Mouse (Mus musculus) CH12.LX (cell line): ENCODE data around the gene Mpo. TPM values are rescaled to one million over a fixed set of nuclear protein-coding genes. Genes with fewer than 3 reads are reported as not detected.
A peak's percentile ranks its signal among the peaks of the same experiment; 100 is the strongest.

ENCODE experiments used
- DNase-seq: peaks from one replicate; pipeline ENCODE4 v3.0.0-alpha.2; 2013; ENCODE audit errors: extremely low read depth
- H3K27ac ChIP-seq: 2 replicates; pipeline ENCODE4 v1.5.1; 2012; ENCODE audit warnings: low read depth, mild to moderate bottlenecking, control low read depth, moderate library complexity; ENCODE audit not compliant: insufficient read depth
- H3K27me3 ChIP-seq: replicated peaks from 2 replicates; pipeline ENCODE3; 2012; ENCODE audit warnings: inconsistent platforms
- H3K36me3 ChIP-seq, 2 experiments: replicated peaks in 1 of 2; 2 replicates each; pipeline versions ENCODE3 to v1.6.1; 2012; ENCODE audit warnings: inconsistent platforms in 1 of 2, low read length in 1 of 2, mild to moderate bottlenecking in 1 of 2, mixed read lengths in 1 of 2, moderate library complexity in 1 of 2; ENCODE audit not compliant: control insufficient read depth in 1 of 2, insufficient read depth in 1 of 2
- H3K4me1 ChIP-seq, 2 experiments: 2 replicates each; pipeline ENCODE4 v1.6.1; 2012; ENCODE audit warnings: inconsistent platforms in 1 of 2, moderate library complexity in 1 of 2; ENCODE audit not compliant: insufficient read depth in 2 of 2, control insufficient read depth in 1 of 2
- H3K4me2 ChIP-seq: 2 replicates; pipeline ENCODE4 v1.6.1; 2012; ENCODE audit warnings: low read depth, mild to moderate bottlenecking, control low read depth; ENCODE audit not compliant: poor library complexity, insufficient read depth, severe bottlenecking
- H3K4me3 ChIP-seq, 3 experiments: fragments of 150-350 bp in 1 of 3; sonication (generic) in 1 of 3; replicated peaks in 1 of 3; 2 replicates each; pipeline versions ENCODE3 to v1.5.1; 2011 to 2012; ENCODE audit warnings: low read depth in 2 of 3, low read length in 2 of 3, mild to moderate bottlenecking in 2 of 3, moderate library complexity in 2 of 3, control low read depth in 1 of 3, improper control_type of control experiment in 1 of 3, inconsistent platforms in 1 of 3, mixed read lengths in 1 of 3; ENCODE audit not compliant: poor library complexity in 1 of 3
- H3K79me2 ChIP-seq: replicated peaks from 2 replicates; pipeline ENCODE4 v1.6.1; 2012; ENCODE audit warnings: mild to moderate bottlenecking, moderate library complexity; ENCODE audit not compliant: control insufficient read depth, poor library complexity, insufficient read depth, severe bottlenecking; ENCODE audit errors: extremely low read depth
- H3K9ac ChIP-seq: 2 replicates; pipeline ENCODE4 v1.6.1; 2012; ENCODE audit warnings: low read depth, mild to moderate bottlenecking, control low read depth, moderate library complexity; ENCODE audit not compliant: insufficient read depth
- H3K9me3 ChIP-seq: replicated peaks from 2 replicates; pipeline ENCODE3; 2012; ENCODE audit warnings: low read length, inconsistent platforms, mixed read lengths
- JUN ChIP-seq: IDR thresholded peaks from 2 replicates; pipeline ENCODE4 v1.6.1; 2011; ENCODE audit warnings: low read depth, mild to moderate bottlenecking, low read length, improper control_type of control experiment, moderate library complexity; ENCODE audit not compliant: insufficient read depth
- MYC ChIP-seq: IDR thresholded peaks from 2 replicates; pipeline ENCODE4 v1.6.1; 2011; ENCODE audit warnings: low read depth, mild to moderate bottlenecking, improper control_type of control experiment, low read length
- POLR2A ChIP-seq: IDR thresholded peaks from 2 replicates; pipeline ENCODE4 v1.6.1; 2011; ENCODE audit warnings: low read depth, mild to moderate bottlenecking, improper control_type of control experiment, low read length
- RAD21 ChIP-seq: IDR thresholded peaks from 2 replicates; pipeline ENCODE4 v1.6.1; 2011; ENCODE audit warnings: low read depth, mild to moderate bottlenecking, low read length, improper control_type of control experiment, moderate library complexity
- SIN3A ChIP-seq: IDR thresholded peaks from 2 replicates; pipeline ENCODE4 v1.6.1; 2012; ENCODE audit warnings: low read length, improper control_type of control experiment, inconsistent platforms
- UBTF ChIP-seq: IDR thresholded peaks from 2 replicates; pipeline ENCODE4 v1.6.1; 2012; ENCODE audit warnings: low read depth, mild to moderate bottlenecking, inconsistent platforms, low read length, improper control_type of control experiment, moderate library complexity
- USF1 ChIP-seq: IDR thresholded peaks from 2 replicates; pipeline ENCODE4 v1.6.1; 2014; ENCODE audit warnings: low read depth, mild to moderate bottlenecking, inconsistent platforms, low read length, improper control_type of control experiment
- ZC3H11A ChIP-seq: IDR thresholded peaks from 2 replicates; pipeline ENCODE4 v1.6.1; 2012; ENCODE audit warnings: low read depth, mild to moderate bottlenecking, inconsistent platforms, low read length, improper control_type of control experiment
- ZKSCAN1 ChIP-seq: IDR thresholded peaks from 2 replicates; pipeline ENCODE4 v1.6.1; 2012; ENCODE audit warnings: low read depth, inconsistent platforms, low read length, improper control_type of control experiment, borderline replicate concordance
- ZMIZ1 ChIP-seq: IDR thresholded peaks from 2 replicates; pipeline ENCODE4 v1.6.1; 2012; ENCODE audit warnings: low read depth, mild to moderate bottlenecking, inconsistent platforms, low read length, improper control_type of control experiment
- dilution Hi-C: fragments of 300-500 bp; cut with MboI; formaldehyde crosslinking; loops from 2 replicates; pipeline ENCODE4 v1.14.3; 2020; ENCODE audit warnings: low sequenced_read_pairs; ENCODE audit not compliant: extremely low pct_unique_long_range_greater_than_20kb, extremely low pct_ligation_motif_present
- in situ Hi-C: fragments of 300-500 bp; cut with MboI; formaldehyde crosslinking; loops from 3 replicates; pipeline ENCODE4 v1.14.3; 2019; ENCODE audit warnings: low sequenced_read_pairs, low pct_ligation_motif_present, low pct_unique_long_range_greater_than_20kb, mixed read lengths
- polyA plus RNA-seq: library from polyadenylated mRNA; unstranded; fragments of >175 nt; gene quantifications from 2 replicates; pipeline ENCODE4 v1.2.1, GENCODE M21; 2012; ENCODE audit warnings: low read depth; ENCODE audit not compliant: insufficient read length
- total RNA-seq, 2 experiments: library from RNA; depleted of rRNA; stranded (reverse); fragments of 300-350 nt in 1 of 2; fragments of >200 nt in 1 of 2; gene quantifications; 2 replicates each; pipeline ENCODE4 v1.2.3; 2012 to 2014

Mpo gene
- total and polyA plus RNA-seq, 3 experiments: not detected

DNA sequence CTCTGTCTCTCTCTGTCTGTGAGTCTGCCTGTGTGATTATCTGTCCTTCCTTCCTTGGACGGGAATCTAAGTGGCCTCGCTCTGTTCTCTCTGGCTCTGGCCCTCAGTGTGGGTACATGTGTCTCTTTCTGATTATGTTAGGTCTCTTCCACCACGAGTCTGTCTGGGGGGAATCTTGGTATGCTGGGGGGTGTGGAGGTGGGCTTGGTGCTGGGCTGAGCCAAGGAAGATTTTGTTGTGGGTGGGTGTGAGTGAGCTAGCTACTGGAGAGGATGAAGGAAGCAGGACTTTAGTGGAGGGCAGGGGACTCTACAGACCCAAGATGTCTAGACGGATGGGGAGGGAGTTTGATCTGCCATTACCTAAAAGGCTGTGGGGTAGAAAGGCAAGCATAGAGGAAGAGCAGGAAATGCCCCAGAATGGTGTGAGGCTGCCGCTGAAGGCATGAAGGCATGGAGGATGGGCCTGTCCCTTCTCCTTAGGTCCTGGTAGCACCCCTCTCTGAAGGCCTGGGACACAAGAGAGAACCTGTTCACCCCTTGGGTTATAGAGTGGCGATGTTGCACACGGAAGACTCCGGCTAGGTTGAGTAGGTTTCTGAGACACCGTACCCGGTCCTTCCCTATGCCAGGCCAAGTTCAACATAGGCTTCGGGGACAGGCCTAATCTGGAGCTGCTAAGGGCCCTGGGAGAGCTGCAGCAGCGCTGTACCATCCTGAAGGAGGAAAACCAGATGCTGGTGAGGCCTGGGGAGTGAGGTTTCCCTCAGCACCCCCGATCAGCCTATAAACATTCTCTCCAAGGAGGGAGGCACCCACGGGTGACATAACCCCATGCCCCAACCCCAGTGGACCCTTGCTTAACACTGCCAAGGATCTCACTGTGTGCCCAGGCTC lies 31.3 kb upstream of the Mpo start:
- peaks cover 4% of the 10 kb centered on the region for H3K79me2 ChIP-seq
- H3K4me1 ChIP-seq: peaks cover 13 to 40% of the 10 kb centered on the region in 2 experiments; a peak in 3 of 4 replicates
- peaks cover 36 to 62% of the 10 kb centered on the region in 2 experiments for H3K36me3 ChIP-seq
- H3K9ac ChIP-seq: no peak overlapping the region
- H3K27me3 ChIP-seq: no peaks in the 10 kb centered on the region
- H3K4me2 ChIP-seq: no peak overlapping the region
- H3K9me3 ChIP-seq: peaks cover 7% of the 10 kb centered on the region
- dilution Hi-C loops (no loop called here), in situ Hi-C loops (no loop called here)
- H3K4me3 ChIP-seq: no peak overlapping the region
- TF ChIP-seq POLR2A (0 out of 2 replicates have a peak, but pooled peaks have one; percentile 23), ZKSCAN1 (no peak), JUN (no peak)
- H3K27ac ChIP-seq: no peak overlapping the region
- DNase-seq: peak; percentile 42

DNA sequence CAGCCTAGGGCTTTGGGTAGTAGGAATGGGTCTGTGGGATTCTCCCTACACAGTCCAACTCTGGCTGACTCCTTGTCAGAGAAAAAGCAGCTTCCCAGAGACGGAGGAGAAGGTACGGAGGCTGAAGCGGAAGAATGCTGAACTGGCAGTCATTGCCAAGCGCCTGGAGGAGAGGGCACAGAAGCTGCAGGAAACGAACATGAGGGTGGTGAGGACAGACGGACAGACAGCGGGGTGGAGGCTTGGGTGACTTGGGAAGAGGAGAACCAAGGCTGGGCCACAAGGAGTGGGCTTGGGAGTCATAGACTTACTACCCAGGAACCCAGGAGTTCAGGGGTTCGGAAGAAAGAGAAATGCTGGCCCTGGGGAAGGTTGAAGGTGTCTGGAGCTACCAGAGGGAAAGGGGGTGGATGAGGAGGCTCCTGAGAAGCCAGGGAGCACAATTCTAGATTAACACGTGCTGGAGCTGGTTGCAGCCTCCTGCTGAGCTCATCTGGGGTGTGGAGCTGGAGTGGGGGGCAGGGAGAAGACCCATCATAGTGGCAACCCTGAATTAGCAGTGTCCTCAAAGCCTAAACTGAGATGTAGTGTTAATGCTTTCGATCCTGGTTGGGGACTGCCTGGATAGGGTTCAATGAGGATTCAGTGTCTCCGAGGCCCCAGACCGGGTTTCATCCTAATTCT lies 30.5 kb upstream of the Mpo start:
- H3K4me2 ChIP-seq: no peak overlapping the region
- TF ChIP-seq SIN3A (no peak), RAD21 (no peak), ZC3H11A (no peak), ZKSCAN1 (no peak)
- TF ChIP-seq, all 38 proteins: peak for 0
- dilution Hi-C loops: no loop called here
- in situ Hi-C loops: no loop called here
- peaks cover 13 to 40% of the 10 kb centered on the region in 2 experiments; a peak in 3 of 4 replicates for H3K4me1 ChIP-seq
- no peak overlapping the region for H3K9ac ChIP-seq
- H3K4me3 ChIP-seq: no peak overlapping the region
- no peak for DNase-seq
- H3K36me3 ChIP-seq: peaks cover 34 to 64% of the 10 kb centered on the region in 2 experiments
- peaks cover 7% of the 10 kb centered on the region for H3K9me3 ChIP-seq
- H3K27ac ChIP-seq: no peak overlapping the region
- H3K79me2 ChIP-seq: no peaks in the 10 kb centered on the region; the same call in 1 of the 2 replicates
- no peaks in the 10 kb centered on the region for H3K27me3 ChIP-seq

GRCm38 (mm10) chr11:87763511-87763987 lies 29.8 kb upstream of the Mpo start:
- in situ Hi-C loops: no loop called here
- no peak for DNase-seq
- H3K27me3 ChIP-seq: no peaks in the 10 kb centered on the region
- no peaks in the 10 kb centered on the region for H3K79me2 ChIP-seq
- no peak overlapping the region for H3K4me3 ChIP-seq
- H3K9me3 ChIP-seq: peaks cover 7% of the 10 kb centered on the region
- peaks cover 32 to 65% of the 10 kb centered on the region in 2 experiments for H3K36me3 ChIP-seq
- H3K27ac ChIP-seq: no peak overlapping the region
- dilution Hi-C loops: no loop called here
- H3K4me1 ChIP-seq: peaks cover 9 to 38% of the 10 kb centered on the region in 2 experiments; a peak in 3 of 4 replicates
- TF ChIP-seq USF1 (no peak), MYC (no peak), ZMIZ1 (no peak), UBTF (no peak), ZC3H11A (no peak)
- H3K9ac ChIP-seq: no peak overlapping the region
- H3K4me2 ChIP-seq: no peak overlapping the region
